Mouse (Mus musculus) fat pad, adult 2 months (tissue): ENCODE results near the gene Hoxd10.

Experiments used
- DNase-seq: peaks from one replicate; pipeline ENCODE4 v3.0.0-alpha.2; 2011; ENCODE audit warnings: low read depth, low spot score; ENCODE audit errors: extremely low read depth

The Hoxd10 gene

DNA sequence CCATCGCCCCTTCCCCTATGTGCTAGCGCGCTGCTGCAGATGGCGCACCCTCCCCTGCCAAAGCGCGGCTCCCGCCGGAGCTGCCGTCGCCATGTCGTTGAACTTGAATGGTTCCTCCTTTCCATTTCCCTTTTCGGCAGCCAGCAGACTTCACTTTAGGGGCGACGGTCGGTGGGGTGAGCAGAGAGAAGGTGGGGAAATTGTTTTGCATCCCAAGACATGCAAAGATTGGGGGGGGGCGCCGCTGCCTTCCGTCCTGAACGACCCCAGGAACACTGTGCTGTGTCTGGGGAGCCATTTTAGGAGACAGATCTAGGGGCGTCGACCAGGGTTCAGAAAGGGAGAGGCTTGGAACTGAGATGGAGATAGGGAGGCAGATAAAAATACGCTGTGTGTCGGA is 11.7 kb upstream of the Hoxd10 start:
- DNase-seq: no peak

GRCm38 (mm10) chr2:74680561-74681398 is 10.9 kb upstream of the Hoxd10 start:
- DNase-seq: no peak

DNA sequence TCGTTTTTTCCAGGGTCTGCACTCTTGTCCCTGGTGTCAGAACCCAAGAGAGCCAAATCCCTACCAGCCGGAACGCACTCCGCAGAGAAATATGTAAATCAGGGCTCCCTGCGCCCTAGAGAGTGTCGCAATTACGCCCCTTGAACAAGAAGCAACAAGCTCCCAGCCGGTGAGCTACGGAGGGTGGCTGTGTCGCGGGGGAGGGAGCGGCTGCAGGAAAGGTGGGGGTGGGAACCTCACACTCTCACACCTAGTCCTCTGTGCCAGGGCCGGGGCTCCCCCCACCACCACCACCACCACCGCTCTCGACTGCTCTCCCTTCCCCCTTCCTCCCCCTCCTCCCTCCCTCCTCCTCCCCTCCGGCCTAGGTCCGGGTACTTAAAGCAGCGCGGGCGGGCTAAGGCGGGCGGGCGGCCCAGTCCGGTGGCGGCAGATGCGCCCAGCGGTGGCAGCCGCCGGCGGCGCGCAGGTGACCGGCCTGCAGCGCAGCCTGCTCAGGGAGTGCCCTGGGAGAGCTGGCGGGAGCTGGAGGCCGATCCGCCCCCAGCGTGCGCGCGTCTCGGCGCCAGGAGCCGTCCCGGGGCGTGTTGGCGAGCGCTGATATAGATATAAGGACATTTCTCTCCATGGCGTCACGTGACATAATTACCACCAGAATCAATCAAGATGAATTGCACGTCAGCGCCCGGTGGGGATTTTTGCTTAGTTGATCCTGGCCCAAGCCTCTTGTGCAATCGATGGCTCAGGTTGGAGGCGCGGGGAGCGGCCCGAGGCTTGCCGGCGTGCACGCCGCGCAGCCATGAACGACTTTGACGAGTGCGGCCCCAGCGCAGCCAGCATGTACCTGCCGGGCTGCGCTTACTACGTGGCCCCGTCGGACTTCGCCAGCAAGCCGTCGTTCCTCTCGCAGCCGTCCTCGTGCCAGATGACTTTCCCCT is 9.9 kb upstream of the Hoxd10 start:
- no peak for DNase-seq

DNA sequence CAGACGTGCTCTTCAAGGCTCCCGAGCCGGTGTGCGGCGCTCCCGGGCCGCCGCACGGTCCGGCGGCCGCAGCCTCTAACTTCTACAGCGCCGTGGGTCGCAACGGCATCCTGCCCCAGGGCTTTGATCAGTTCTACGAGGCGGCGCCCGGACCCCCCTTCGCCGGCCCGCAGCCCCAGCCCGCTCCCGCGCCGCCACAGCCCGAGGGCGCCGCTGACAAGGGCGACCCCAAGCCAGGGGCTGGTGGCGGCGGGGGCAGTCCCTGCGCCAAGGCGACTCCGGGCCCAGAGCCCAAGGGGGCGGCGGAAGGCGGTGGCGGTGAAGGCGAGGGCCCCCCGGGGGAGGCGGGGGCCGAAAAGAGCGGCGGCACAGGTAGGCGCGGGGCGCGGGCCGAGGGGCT is 8.9 kb upstream of the Hoxd10 start:
- no peak for DNase-seq

GRCm38 (mm10) chr2:74683471-74683951 is 8.2 kb upstream of the Hoxd10 start:
- DNase-seq: no peak

DNA sequence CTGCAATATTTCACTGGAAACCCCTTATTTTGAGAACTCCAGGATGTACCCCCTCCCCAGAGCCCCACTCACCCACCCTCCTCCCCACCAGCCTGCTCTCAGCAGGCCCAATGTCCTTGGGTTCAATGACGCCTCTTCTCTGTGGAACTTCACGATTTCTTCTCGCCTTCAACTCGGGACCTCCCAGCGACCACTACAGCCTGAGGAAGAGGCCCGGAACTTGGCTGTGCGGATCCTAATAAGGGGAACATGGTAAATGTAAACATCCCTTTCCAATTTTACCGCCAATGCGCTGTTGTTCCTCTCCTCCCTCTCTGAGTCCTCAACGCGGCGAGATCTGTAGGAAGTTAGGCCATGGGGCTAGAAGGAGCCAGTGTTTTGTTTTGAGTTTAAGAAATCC is 7.6 kb upstream of the Hoxd10 start:
- no peak for DNase-seq

DNA sequence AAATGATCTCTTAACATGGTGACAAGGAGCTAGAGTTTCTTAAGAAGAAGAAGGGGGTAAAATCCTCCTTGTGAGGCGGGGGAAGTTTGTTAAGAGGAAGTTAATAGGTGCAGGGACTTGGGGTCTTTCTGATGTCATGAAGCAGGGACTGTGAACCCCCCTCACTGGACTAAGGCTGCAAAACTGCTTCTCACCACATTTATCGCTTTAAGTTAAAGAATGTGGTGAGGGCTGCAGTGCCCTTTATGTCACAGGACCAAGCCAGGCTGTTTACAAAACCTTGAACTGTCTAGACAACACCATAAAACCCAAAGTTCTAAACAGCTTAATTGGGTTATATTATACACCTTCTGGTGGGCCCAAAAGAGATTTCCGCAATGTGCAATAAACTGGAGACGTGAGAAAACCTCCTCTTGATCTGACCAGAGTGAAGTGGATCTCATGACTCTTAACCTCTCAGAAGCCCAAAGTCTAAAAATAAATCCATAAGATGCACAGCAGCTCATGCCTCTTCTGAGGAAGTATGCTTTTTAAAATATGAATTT is 6.6 kb upstream of the Hoxd10 start:
- no peak for DNase-seq

DNA sequence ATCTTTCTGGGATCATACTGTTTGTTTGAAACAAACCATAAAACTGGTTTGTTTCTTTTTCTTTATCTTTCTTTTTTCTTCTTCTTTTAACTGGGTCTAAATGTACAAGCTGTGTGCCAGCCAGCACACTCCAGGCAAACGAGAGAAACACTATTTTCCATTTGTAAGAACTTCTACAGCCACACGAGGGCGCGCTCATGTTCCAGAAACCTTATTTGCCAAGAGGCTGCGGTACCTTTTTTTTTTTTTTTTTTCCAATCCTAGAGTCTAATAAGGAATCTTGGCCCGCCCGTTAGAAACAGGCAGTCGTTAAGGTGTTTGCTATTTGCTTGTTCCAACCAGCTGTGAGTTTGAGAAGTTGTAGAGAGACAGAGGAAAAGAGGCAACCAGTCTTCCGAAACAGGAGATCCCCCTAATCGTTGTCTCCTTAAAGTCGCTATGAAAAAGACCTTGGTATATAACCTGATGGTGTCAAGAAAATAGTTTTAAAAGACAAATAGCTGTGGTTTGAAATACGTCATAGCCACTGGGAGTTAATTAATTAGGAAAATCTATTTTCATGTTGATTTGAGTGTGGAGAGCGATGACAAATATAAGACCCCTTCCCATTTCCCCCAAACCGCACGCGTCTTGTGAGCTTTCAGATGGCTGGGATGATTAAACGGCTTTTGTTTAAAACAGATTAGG is 5.3 kb upstream of the Hoxd10 start:
- DNase-seq: no peak

DNA sequence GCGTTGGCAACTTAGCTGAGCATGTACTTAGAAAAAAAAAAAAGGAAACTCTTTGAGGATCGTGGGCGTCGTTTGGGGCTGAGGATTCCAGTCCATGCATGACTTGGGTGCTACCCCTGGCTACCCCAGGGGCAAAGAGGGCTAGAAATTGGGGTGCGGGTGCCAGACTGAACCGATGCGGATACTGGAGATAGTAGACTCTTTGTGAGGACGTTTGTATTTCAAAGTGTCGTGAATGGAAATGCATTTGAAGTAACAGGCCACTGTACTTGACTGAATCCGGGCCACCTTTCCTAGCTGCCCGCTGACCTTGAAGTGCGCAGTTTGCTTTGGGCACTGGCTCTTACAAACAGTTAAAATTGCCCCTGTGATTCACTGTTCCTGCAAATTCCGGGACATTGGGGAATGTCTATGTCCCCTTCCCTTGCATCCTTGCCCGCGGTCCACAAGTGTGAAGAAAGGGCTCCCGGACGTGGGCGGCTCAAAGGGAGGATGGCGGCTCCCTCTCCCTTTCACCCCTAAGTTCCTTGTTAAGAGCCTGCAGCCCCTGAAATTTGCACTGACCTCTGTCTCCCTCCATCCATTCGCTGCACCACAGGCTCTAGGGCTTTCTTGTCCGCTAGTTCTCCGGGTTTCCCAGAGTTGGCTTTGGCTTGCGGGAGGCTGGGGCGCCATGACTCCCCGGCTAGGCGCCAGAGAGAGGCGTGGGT is 4.6 kb upstream of the Hoxd10 start:
- no peak for DNase-seq

DNA sequence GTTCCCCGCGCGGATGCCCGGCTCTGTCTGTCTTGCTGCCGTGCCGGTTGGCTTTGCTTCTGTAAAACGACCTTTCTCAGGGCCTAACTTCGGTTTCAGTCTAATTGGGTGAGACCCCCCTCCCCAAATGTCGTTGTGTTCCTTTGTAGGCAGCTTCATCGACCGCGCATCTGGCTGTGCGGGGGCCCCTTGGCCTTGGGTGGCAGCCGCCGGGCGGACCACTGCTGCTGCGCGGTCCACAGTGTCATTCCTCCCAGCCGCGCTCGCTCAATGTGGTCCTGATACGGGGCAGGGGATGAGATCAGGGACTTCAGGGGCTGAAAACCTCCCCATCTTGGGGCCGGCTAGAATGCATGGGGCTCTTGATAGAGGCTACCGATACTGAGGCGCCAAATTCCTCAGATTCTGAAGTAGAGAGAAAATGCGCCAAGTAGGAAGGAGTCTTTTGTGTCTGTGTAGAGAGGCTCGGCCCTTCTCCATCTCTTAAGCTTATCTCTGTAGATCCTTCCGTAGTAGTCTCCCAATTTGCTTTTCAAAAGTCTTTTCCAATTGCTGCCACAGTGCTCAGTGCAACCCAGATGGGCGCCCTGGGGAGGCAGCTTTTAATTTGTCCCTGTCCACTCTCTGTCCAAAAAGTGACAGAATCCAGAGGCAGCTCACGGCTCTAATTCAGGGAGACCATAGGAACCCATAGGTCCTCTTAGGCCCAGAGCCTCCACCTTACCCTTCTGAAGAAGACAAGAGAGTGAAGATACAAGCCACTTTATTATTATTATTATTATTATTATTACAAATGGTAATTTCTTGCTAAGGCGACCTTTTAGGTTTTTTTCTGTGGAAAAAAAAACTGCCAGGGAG is 3.8 kb upstream of the Hoxd10 start:
- DNase-seq: no peak

DNA sequence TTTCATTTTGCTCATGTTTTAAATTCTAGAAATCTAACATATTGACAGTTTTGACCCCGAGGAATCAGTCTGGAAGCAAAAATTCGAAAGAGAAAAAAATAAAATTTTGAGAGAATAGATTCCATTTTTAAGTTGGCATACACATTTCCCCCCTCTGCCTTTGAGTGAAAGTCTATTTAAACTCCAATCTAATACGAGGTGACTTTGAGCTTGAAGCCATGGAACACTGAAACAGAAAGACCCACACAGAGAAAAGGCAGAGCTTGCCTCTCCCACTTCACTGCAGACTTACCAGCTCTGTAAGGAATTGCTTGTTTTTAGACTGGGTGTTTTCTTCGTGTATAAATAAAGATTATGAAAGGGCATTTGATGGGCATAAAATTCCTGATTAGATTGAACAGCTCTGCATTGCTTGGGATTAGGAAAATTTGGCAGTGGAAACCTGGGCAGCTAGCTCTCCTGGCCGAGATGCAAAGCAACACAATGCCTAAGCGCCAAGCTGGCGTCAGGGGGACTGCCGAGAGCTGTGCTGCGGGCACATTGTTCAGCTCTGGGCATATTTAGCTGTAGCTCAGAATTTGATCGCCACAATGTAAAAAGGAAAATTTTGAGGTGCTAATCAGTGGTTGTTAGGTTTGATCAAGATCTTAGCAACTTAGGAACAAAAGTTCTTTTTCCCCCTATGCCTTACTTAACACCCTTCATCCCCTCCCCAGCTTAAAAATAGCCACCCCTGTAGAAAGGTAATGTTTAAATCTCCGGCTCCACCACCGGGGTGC is 2.7 kb upstream of the Hoxd10 start:
- DNase-seq: no peak

DNA sequence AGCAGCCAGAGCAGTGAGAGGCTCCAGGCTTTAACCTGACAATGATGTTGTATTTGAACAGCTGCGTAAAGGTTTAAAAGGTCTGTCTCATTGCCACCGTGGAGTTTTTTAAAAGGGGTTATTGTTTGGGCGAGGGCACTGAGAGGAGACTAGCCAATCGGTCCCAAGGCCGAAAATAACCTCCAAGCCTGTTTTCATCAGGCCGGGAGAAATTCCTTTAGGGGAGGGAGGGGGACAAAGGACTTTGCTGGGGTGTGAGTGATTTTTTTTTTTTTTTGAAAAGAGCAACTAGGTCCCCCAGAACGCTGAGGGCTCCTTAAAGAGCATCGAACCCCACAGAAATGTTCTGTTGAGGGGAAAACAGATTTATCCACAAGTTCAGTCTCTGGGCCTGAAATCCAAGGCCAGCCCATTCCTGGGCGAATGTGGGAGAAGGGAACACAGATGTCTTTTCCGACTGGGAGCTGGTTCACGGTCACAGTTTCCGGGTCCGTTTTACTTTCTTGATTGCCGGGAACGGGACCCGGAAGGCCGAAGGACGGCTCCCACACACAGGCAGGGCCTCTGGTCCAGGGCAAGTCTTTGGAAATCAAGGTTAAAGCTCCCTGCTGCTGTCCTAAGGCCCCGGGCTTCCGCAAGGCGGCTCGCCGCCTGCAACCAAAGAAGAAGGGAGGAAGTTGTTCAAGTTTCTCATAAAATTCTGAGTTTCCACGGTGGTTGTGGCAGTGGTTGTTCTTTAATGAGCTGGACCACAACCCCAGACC is 2.0 kb upstream of the Hoxd10 start:
- DNase-seq: no peak

- DNase-seq: no peak
Observed at GRCm38 (mm10) chr2:74690338-74690716, 1.4 kb upstream of the Hoxd10 start.

DNA sequence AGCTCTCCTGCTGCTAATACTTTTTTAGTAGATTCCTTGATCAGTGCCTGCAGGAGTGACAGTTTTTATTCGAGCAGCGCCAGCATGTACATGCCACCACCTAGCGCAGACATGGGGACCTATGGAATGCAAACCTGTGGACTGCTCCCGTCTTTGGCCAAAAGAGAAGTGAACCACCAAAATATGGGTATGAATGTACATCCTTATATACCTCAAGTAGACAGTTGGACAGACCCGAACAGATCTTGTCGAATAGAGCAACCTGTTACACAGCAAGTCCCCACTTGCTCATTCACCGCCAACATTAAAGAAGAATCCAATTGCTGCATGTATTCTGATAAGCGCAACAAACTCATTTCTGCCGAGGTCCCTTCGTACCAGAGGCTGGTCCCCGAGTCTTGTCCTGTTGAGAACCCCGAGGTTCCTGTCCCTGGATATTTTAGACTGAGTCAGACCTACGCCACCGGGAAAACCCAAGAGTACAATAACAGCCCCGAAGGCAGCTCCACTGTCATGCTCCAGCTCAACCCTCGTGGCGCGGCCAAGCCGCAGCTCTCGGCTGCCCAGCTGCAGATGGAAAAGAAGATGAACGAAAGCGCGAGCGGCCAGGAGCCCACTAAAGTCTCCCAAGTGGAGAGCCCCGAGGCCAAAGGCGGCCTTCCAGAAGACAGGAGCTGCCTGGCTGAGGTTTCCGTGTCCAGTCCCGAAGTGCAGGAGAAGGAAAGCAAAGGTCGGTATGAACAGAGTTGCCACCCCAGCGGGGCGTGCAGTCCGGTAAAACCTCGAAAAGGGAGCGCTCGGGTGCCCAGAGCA is 477 bp downstream of the Hoxd10 start:
- DNase-seq: no peak

DNA sequence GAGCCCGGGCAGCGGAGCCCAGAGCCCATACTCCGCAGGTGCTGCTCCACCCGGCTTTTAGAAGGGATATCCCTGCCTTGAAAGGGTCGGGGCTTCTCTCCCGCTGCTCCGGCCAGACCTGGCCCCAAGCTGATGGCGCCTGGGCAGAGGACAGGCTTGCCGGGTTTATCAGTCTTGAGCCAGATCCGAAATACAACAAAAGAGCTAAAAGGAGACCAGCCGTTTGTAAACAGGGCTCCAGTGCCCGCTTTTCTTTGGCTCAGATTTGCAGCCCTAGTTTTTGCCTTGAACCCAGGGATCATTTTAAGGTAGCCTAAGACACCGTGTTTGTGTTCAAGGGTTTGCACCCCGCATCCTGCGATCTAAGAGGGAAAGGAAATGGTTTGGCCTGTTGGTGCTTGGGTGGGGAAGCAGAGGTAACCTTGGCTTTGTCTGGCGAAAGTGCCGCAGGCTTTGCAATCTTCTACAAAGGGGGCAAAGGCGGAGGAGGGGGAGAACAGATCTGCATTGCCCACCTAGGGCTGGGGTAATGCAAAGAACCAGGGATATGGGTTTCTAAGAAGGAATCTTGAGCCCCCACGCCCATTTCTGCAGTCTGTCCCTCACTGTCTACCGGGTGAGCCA is 1.2 kb downstream of the Hoxd10 start:
- DNase-seq: no peak

DNA sequence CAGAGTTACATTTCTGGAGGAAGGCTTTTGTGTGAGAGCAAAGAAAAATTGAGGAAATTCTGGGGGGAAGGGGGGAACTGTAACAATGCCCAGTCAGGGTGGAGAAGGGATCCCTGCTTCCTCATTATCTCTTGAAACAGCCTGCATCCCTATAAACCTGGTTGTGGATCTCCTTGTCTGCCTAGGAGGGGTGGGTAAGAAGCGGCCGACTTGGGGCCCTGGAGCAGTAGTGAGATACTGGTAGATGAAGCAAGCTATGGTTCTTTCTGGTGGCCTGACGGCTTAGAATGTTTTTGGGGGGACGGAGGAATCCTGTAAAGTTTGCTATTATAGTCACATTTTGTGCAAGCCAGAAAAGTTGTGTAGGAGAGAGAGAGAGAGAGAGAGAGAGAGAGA is 1.7 kb downstream of the Hoxd10 start:
- DNase-seq: no peak

GRCm38 (mm10) chr2:74694066-74694465 is 2.3 kb downstream of the Hoxd10 start:
- no peak for DNase-seq
